Mouse (Mus musculus) embryonic facial prominence, embryonic 10.5 days (tissue): Measurements from ENCODE around the gene Ttll12. TPM values are rescaled to one million over a fixed set of nuclear protein-coding genes. Genes with fewer than 3 reads are reported as not detected.

Experiments used
- DNase-seq: peaks from one replicate; pipeline ENCODE4 v3.0.0-alpha.2; 2017; ENCODE audit warnings: low spot score
- H3K27ac ChIP-seq: fragments of 300-500 bp; sonication (generic); replicated peaks from 2 replicates; pipeline ENCODE4 v1.5.1; 2016; ENCODE audit warnings: mild to moderate bottlenecking
- H3K27me3 ChIP-seq: fragments of 300-500 bp; sonication (generic); replicated peaks from 2 replicates; pipeline ENCODE4 v1.6.1; 2016; ENCODE audit warnings: low read depth, mild to moderate bottlenecking; ENCODE audit not compliant: poor library complexity, severe bottlenecking
- H3K36me3 ChIP-seq: fragments of 300-500 bp; sonication (generic); replicated peaks from 2 replicates; pipeline ENCODE4 v1.6.1; 2016; ENCODE audit warnings: mild to moderate bottlenecking, moderate library complexity
- H3K4me1 ChIP-seq: fragments of 300-500 bp; sonication (generic); 2 replicates; pipeline ENCODE4 v1.6.1; 2016
- H3K4me3 ChIP-seq: fragments of 300-500 bp; sonication (generic); 2 replicates; pipeline ENCODE4 v1.5.1; 2016; ENCODE audit warnings: mild to moderate bottlenecking, moderate library complexity
- H3K9me3 ChIP-seq: fragments of 300-500 bp; sonication (generic); 2 replicates; pipeline ENCODE4 v1.6.1; 2016; ENCODE audit warnings: mild to moderate bottlenecking
- WGBS: fragments of 180-500 bp; shearing (Covaris S2); methylation state at CpG from one replicate; pipeline ENCODE4 v1.1.7; 2016; 5-methylcytosine and 5-hydroxymethylcytosine counted together
- polyA plus RNA-seq: library from polyadenylated mRNA; unstranded; fragments of >200 nt; fragmentation: Nextera tagmentation; extraction: Ambion mirVana; gene quantifications from 2 replicates; pipeline ENCODE4 v1.2.1, GENCODE M21; 2016

Gene Ttll12
- 62.8 and 64.3 TPM in 2 replicates for polyA plus RNA-seq

DNA sequence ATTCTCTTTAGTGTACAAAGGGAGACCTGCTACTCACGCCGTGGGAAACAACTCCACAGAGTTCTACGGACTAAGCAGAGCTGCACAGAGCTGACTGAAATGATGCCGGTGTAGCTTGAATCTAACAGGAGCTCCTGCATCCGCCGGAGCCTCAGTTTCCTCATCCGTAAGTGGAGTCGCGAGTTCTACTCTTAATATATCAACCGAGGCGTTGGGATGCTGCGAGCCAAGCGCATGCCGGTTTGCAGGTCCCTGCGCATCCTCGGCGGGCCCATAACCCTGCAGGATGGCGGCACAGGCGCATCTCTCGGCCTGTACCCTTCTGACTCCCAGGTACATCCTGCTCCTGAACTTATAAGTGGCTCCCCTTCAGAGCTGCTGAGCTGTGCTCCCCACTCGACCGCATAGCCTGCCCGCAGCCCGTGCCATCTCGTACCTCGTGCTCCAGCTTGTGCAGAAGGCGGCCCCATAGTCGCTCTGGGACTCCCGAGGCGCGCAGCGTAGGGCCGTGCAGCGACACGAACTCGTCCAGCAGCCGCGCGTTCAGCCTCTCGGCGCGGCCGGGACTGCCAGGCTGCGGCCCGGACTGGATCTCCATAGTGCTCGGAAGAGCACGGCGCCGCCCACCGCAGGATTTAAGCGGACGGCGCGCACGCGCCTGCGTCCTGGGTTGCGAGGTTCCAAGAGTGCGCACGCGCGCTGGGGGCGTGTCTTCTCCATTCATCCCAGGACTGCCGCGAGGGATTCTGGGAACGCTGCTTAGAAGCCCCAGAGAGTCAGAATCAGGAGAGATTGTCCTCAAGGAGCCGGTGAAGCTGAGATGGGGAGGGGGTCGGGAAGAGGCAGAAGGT, at the start of gene Ttll12:
Ttll12 (minus strand) TSS at position 645 of the 851 bp plus-strand sequence.
- DNase-seq = peak; percentile 97
- Histone ChIP-seq H3K9me3 (no peaks in the 10 kb centered on the region), H3K4me3 (peak within 1 kb of the TSS; percentile 90), H3K27me3 (no peaks in the 10 kb centered on the region), H3K27ac (peak within 1 kb of the TSS; percentile 88), H3K4me1 (peaks cover 28% of the 10 kb centered on the region), H3K36me3 (peaks cover 32% of the 10 kb centered on the region)
- under 1% methylated on average over 68 of the region's 68 CpGs for WGBS

DNA sequence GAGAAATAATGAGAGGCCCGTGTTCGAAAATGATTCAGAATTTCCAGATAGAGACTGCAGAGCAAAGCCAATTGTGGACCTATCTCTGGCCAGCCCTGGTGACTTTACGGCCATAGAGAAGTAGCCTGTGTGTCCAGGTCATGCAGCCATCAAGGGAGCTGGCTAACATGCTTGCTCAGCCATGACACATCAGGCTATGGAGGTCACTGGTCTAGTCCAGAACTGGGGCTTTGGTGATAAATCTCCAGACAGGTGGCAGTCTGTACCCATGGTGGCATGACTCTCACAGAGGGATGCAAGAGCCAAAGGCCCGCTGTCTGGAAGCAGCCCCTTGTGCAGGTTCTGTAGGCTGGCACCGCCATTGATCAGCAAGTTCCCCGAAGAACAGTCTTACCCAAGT, 47.6 kb upstream of the Ttll12 start:
- Histone ChIP-seq H3K27me3 (peaks cover 13% of the 10 kb centered on the region), H3K27ac (no peak overlapping the region), H3K4me3 (no peak overlapping the region), H3K36me3 (peaks cover 67% of the 10 kb centered on the region), H3K4me1 (peaks cover 66% of the 10 kb centered on the region), H3K9me3 (no peaks in the 10 kb centered on the region)
- 95% methylated on average over 6 of the region's 6 CpGs for WGBS
- DNase-seq = no peak

DNA sequence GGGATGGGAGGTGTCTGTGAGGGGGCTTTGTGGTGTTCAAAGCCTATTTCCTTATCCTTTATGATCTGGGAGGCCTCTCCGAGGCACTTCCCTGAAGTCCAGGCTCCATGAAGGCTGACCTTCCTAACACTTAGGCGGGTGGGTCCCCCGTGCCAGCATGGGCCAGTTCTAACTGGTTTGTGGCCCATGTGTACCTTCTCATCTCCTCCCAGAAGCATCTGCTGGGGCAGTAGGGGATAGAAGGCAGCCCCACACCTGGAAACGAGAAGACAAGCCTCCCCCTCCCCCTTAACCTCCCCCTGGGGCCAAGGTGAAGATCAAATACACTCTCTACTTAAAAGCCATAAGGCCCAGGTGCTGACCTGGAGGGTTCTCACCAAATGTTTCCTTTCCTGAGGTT, 45.3 kb upstream of the Ttll12 start:
- DNase-seq = peak; percentile 45
- Histone ChIP-seq H3K27me3 (peaks cover 21% of the 10 kb centered on the region), H3K36me3 (peaks cover 67% of the 10 kb centered on the region), H3K4me1 (peaks cover 51% of the 10 kb centered on the region), H3K4me3 (no peak overlapping the region), H3K27ac (peak overlapping the region; percentile 72), H3K9me3 (no peaks in the 10 kb centered on the region)
- WGBS = 51% methylated on average over 4 of the region's 4 CpGs

DNA sequence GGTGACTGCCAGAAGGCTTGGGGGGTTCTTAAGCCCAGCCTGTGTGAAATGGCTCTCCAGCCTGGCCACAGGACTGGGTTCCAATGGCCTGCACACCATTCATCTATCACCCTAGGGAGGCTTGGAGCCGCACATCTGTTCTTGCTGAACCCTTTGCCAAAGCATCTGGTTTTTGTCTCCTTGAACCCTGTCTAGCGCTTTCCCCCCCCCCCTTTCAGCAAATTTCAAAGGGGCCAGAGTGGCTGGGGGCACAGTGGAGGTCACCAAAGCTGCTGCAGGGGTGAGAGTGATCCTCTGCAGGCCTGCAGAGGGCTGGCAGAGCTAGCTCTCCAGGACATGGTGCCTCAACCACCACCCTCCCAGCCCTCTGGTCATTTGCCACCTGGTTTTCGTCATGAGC, 44.2 kb upstream of the Ttll12 start:
- peaks cover 67% of the 10 kb centered on the region for H3K36me3 ChIP-seq

DNA sequence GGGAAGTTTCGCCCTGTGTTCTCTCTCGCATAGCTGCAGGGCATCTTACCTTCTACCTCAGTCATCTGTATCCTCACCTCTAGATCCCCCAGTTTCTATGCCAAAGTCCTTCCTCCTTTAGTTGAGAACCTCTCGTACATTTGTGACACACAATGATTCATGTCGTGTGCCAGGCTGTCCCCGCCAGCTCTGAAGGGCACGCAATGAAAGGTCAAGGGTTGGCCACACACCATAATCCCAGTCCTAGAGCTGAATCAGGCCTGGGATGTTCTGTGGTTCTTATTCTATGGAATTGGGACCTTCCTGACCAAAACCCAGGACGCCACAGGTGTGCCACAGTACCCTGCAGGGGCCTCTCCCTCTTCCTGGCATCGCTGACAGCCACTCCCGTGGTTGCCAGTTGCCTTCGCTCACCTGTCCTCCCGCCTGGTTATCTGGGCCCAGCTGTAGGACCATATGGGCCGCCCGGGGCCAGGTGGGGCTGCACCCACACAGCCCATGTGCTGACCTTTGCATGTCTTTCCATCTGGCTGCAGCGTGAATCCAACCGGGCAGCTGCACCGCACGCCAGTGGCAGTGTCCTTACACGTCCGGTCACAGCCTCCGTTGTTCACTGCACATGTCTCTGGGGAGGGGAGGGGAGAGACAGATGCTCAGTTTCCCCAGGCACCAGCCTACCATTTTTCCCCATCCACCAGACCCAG, 43.4 kb upstream of the Ttll12 start:
- H3K27ac ChIP-seq = peak overlapping the region; percentile 72
- 75% methylated on average over 20 of the region's 20 CpGs for WGBS
- no peak overlapping the region for H3K4me3 ChIP-seq
- H3K36me3 ChIP-seq = peaks cover 67% of the 10 kb centered on the region
- peaks cover 21% of the 10 kb centered on the region for H3K27me3 ChIP-seq
- no peak for DNase-seq
- H3K9me3 ChIP-seq = no peaks in the 10 kb centered on the region
- H3K4me1 ChIP-seq = peaks cover 45% of the 10 kb centered on the region

More for the DNA sequence above, 44.2 kb upstream of the Ttll12 start:
- Histone ChIP-seq H3K9me3 (no peaks in the 10 kb centered on the region), H3K27me3 (peaks cover 21% of the 10 kb centered on the region), H3K4me1 (peaks cover 45% of the 10 kb centered on the region), H3K4me3 (no peak overlapping the region), H3K27ac (peak overlapping the region; percentile 72)
- DNase-seq = peak; percentile 84
- 20% methylated on average over 3 of the region's 3 CpGs for WGBS

DNA sequence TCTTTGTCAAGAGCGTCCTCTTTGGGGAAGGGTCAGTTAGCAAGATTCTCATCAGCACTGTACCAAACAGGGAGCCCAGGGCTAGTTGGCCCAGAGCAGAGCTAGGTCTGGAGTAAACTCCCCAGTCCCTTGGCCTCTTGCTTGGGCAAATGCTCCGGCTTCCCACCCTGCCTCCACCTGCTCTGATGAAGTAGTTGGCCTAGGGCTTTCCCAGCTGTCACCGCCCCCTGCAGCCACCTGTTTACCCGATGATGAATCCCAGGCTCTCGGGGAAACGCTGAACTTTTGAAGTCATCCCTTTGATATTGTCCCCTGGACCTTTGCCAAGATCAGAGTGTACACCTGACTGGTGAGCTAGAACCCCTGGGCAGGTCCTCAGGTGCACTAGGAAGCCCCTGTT, 41.8 kb upstream of the Ttll12 start:
- H3K27me3 ChIP-seq = peaks cover 16% of the 10 kb centered on the region
- H3K4me3 ChIP-seq = no peak overlapping the region
- WGBS = 72% methylated on average over 6 of the region's 6 CpGs
- H3K27ac ChIP-seq = no peak overlapping the region
- no peaks in the 10 kb centered on the region for H3K9me3 ChIP-seq
- H3K36me3 ChIP-seq = peaks cover 66% of the 10 kb centered on the region
- DNase-seq = no peak
- peaks cover 45% of the 10 kb centered on the region for H3K4me1 ChIP-seq

DNA sequence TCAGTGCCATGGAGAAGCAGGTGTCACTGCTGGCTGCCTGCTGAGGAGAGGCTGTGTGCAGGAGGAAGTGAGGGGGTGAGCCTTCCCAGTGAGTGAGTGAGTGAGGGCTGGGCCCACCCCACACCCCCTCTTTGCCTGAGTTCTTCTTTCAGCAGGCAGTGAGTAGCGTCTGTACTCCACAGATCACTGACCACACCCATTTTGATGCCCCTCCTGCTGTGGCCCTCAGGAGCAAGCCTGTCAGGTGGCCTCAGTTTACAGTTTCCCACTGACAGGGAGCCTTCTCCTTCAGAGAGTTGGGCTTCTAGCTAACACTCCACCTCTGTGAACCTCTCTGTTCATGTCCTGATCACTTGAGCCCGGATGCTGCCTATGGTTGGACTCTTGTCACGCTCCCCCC, 40.3 kb upstream of the Ttll12 start:
- H3K27me3 ChIP-seq = peaks cover 14% of the 10 kb centered on the region
- H3K9me3 ChIP-seq = peaks cover 5% of the 10 kb centered on the region; the same call in 1 of the 2 replicates
- 48% methylated on average over 3 of the region's 3 CpGs for WGBS
- peaks cover 81% of the 10 kb centered on the region for H3K36me3 ChIP-seq
- no peak overlapping the region for H3K4me3 ChIP-seq
- no peak overlapping the region for H3K27ac ChIP-seq
- no peak for DNase-seq
- peaks cover 38% of the 10 kb centered on the region for H3K4me1 ChIP-seq

DNA sequence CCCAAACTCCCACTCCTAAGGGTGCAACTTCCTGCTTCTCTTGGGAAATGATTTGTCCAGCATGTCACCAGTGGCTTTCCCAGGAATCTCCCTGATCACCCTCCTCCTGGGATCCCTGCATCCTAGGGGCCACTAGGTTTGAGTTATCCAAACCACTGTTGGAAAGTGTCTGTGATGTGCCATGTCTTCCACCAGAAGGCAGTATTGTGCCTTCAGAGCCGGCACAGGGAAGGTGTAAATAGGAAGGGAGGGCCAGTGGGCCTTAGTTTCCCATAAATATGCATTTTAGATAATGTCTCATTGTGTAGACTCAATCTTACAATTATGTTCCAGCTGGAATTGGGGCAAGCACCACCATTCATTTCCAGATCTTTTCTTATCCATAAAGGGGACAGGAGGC, 39.1 kb upstream of the Ttll12 start:
- Histone ChIP-seq H3K4me1 (peaks cover 26% of the 10 kb centered on the region), H3K36me3 (peaks cover 93% of the 10 kb centered on the region), H3K27me3 (peaks cover 14% of the 10 kb centered on the region), H3K4me3 (no peak overlapping the region), H3K27ac (no peak overlapping the region), H3K9me3 (peaks cover 12% of the 10 kb centered on the region)
- 18% methylated on average over 1 of the region's 1 CpGs for WGBS
- no peak for DNase-seq

DNA sequence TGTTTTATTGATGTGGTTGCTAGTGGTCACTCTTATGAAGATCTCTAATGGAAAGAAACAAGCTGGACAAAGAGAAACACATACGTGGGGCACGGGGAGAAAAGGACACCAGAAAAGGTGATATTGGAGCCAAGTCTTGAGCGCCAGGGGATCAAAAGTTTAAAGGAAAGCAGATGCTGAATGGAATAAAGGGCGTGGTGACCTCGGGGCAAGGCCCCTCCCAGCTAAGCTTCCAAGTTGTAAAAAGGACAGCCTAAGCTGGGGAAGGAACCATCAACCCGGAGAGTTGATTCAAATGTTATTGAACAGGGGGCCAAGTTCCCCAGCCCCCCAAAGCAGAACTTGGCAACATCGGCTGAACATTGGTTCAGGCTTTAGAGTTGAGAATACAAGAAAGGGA, 36.1 kb upstream of the Ttll12 start:
- no peak for DNase-seq
- Histone ChIP-seq H3K4me3 (no peak overlapping the region), H3K27ac (no peak overlapping the region), H3K36me3 (peaks cover 95% of the 10 kb centered on the region), H3K9me3 (peaks cover 12% of the 10 kb centered on the region), H3K4me1 (0 out of 2 replicates have a peak, but pooled peaks cover 6% of the 10 kb centered on the region), H3K27me3 (no peaks in the 10 kb centered on the region)
- WGBS = 66% methylated on average over 7 of the region's 7 CpGs

DNA sequence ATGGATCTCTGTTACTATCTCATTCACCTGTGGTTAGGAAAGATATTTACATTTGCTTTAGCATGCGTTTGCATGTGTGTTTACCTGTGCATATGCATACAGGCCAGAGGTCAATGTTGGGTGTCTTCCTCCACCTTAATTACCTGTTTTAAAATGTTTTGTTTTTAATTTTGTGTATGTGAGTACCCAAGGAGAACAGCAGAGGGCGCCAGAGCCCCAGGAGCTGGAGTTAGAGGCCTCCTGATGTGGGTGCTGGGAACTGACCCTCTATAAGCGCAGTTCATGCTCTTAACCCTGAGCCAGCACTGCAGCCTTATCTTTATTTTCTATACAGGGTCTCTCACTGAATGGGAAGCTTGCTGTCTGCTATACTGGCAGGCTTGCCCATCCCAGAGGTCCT, 34.8 kb upstream of the Ttll12 start:
- 72% methylated on average over 3 of the region's 3 CpGs for WGBS
- H3K27ac ChIP-seq = no peak overlapping the region
- no peak for DNase-seq
- H3K9me3 ChIP-seq = peaks cover 12% of the 10 kb centered on the region
- no peak overlapping the region for H3K4me3 ChIP-seq
- 0 out of 2 replicates have a peak, but pooled peaks cover 6% of the 10 kb centered on the region for H3K4me1 ChIP-seq
- no peaks in the 10 kb centered on the region for H3K27me3 ChIP-seq
- H3K36me3 ChIP-seq = peaks cover 95% of the 10 kb centered on the region

DNA sequence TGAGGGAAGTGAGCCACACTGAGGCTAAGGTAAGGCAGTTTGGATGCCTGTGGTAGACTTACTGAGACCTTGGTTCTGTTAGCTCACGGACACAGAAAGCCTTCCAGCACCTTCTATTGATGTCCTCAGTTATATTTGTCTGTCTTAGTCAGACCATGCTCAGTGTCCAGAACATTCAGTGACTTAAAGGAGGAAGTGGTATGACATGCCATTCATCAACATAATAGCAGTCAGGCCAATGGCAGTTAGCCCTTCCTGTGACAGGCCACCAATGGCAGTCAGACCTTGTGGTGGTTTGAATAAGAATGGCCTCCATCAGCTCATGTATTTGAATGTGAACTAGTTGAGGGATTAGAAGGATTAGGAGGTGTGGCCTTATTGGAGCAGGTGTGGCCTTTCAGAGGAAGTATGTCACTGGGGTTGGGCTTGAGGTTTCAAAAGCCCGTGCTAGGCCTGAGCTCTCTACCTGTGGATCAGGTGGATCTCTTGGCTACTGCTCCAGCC, 31.2 kb upstream of the Ttll12 start:
- Histone ChIP-seq H3K27ac (no peak overlapping the region), H3K9me3 (peaks cover 12% of the 10 kb centered on the region), H3K27me3 (no peaks in the 10 kb centered on the region), H3K4me3 (no peak overlapping the region), H3K36me3 (peaks cover 86% of the 10 kb centered on the region), H3K4me1 (0 out of 2 replicates have a peak, but pooled peaks cover 3% of the 10 kb centered on the region)
- whole genome bisulfite sequencing = 93% methylated on average over 2 of the region's 2 CpGs
- no peak for DNase-seq

DNA sequence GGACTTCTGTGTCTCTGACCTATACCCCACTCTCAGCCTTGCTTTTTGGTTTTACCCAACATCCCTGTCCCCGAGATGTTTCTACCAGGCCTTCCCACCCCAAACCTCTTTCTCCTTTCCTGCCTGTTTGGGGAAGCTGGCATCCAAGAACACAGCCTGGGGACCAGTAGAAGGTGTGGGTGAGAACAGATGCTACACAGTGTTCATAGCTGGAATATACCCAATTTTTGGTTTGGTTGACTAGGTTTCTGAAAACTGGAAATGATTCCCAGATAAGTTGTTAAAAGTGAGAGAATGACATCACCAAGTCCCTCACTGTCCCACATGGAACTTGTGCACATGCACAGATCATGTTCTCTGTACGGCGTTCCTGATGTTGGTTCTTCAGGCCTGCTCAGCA, 20.3 kb upstream of the Ttll12 start:
- no peak overlapping the region for H3K27ac ChIP-seq
- 88% methylated on average over 3 of the region's 3 CpGs for WGBS
- H3K4me3 ChIP-seq = no peak overlapping the region
- peaks cover 92% of the 10 kb centered on the region for H3K36me3 ChIP-seq
- no peaks in the 10 kb centered on the region for H3K9me3 ChIP-seq
- no peak for DNase-seq
- no peaks in the 10 kb centered on the region for H3K4me1 ChIP-seq
- no peaks in the 10 kb centered on the region for H3K27me3 ChIP-seq
